11 mouse cellular contexts compared by ENCODE assay signal in genomic region chr9:60510876-60511275, GRCm38 (mm10). TPM values are rescaled to one million over a fixed set of nuclear protein-coding genes. Genes with fewer than 3 reads are reported as not detected.
DNase-seq lines count a peak whose midpoint lies in the region; ATAC-seq and TF ChIP-seq lines count a peak whose summit lies in the region.
"Had no signal": no experiment of that assay in that cellular context is flagged by ENCODE, and none has a peak within 500 bp of the region (broad histone marks: within the 10 kb centered on the region; RNA-seq: fewer than 3 reads in every experiment).

No protein-coding gene starts in this region.

- no peaks in the 10 kb centered on the region for H3K9me3 ChIP-seq in embryonic facial prominence, embryonic 14.5 days (ENCODE audit: control insufficient read depth, low read length)
- H3K9me3 ChIP-seq in heart, postnatal 0 days (replicated peaks; ENCODE audit: control insufficient read depth, low read length), result no peaks in the 10 kb centered on the region
- H3K9me3 ChIP-seq: hindbrain, embryonic 15.5 days had no signal

- no peak for TF ChIP-seq EP300 in heart, postnatal 0 days (IDR thresholded peaks at IDR 0.05; ENCODE audit: low read depth)

- peak; percentile 14 for DNase-seq in kidney, adult 18-20 months
- DNase-seq in kidney, adult 11 months, result no peak
- DNase-seq in embryonic facial prominence, embryonic 14.5 days (ENCODE audit: low spot score), result peak; percentile 42
- no peak for DNase-seq in heart, postnatal 0 days (ENCODE audit: low spot score)
- peak; percentile 12 to 52 for DNase-seq in kidney, postnatal 25 days
- DNase-seq in cerebellum, adult 18-20 months, result no peak
- no peak for DNase-seq in frontal cortex, postnatal 25 days (ENCODE audit: low spot score in 2 of 2)
- DNase-seq in spleen, postnatal 36 days (ENCODE audit: low spot score in 2 of 2), result no peak
- DNase-seq: adrenal gland, postnatal 36 days; lung, postnatal 10 days had no signal

- H3K4me1 ChIP-seq in embryonic facial prominence, embryonic 14.5 days (ENCODE audit: control insufficient read depth, insufficient read depth, low read length), result peaks cover 7% of the 10 kb centered on the region; the same call in 1 of the 2 replicates
- peaks cover 11% of the 10 kb centered on the region; the same call in 1 of the 2 replicates for H3K4me1 ChIP-seq in heart, postnatal 0 days (ENCODE audit: control insufficient read depth, insufficient read depth)

- no peak overlapping the region for H3K4me2 ChIP-seq in embryonic facial prominence, embryonic 14.5 days (ENCODE audit: low read depth, low read length)
- no peak overlapping the region for H3K4me2 ChIP-seq in heart, postnatal 0 days (ENCODE audit: low read depth, low read length)
- H3K4me2 ChIP-seq: hindbrain, embryonic 15.5 days had no signal

- WGBS in embryonic facial prominence, embryonic 14.5 days, result 27% methylated on average over 6 of the region's 6 CpGs
- WGBS in heart, postnatal 0 days, result 41% methylated on average over 6 of the region's 6 CpGs

- peak; percentile 47; the same call in 1 of the 2 replicates for ATAC-seq in embryonic facial prominence, embryonic 14.5 days (ENCODE audit: low read depth)
- ATAC-seq in heart, postnatal 0 days (ENCODE audit: insufficient read depth, low read depth), result peak; percentile 25; the same call in 1 of the 2 replicates

- H3K36me3 ChIP-seq in embryonic facial prominence, embryonic 14.5 days (ENCODE audit: control insufficient read depth, insufficient read depth, low read length), result no peaks in the 10 kb centered on the region
- H3K36me3 ChIP-seq in heart, postnatal 0 days (replicated peaks; ENCODE audit: control insufficient read depth, insufficient read depth, low read length), result no peaks in the 10 kb centered on the region
- H3K36me3 ChIP-seq: hindbrain, embryonic 15.5 days had no signal

- H3K27me3 ChIP-seq in embryonic facial prominence, embryonic 14.5 days (replicated peaks; ENCODE audit: control insufficient read depth, insufficient read depth, low read length), result no peaks in the 10 kb centered on the region
- no peaks in the 10 kb centered on the region for H3K27me3 ChIP-seq in heart, postnatal 0 days (ENCODE audit: control insufficient read depth, insufficient read depth, low read length)

- no peak overlapping the region for H3K9ac ChIP-seq in embryonic facial prominence, embryonic 14.5 days (ENCODE audit: low read depth, low read length)
- no peak overlapping the region for H3K9ac ChIP-seq in heart, postnatal 0 days (replicated peaks; ENCODE audit: low read depth, low read length)
- H3K9ac ChIP-seq: hindbrain, embryonic 15.5 days had no signal

- TF ChIP-seq CTCF in heart, postnatal 0 days (IDR thresholded peaks at IDR 0.05; ENCODE audit: low read depth), result no peak

- H3K4me3 ChIP-seq in embryonic facial prominence, embryonic 14.5 days (ENCODE audit: low read depth, low read length), result no peak overlapping the region
- no peak overlapping the region for H3K4me3 ChIP-seq in heart, postnatal 0 days (ENCODE audit: low read depth, low read length)
- H3K4me3 ChIP-seq: hindbrain, embryonic 15.5 days had no signal

- H3K27ac ChIP-seq in embryonic facial prominence, embryonic 14.5 days (replicated peaks; ENCODE audit: low read depth, low read length), result no peak overlapping the region
- peak overlapping the region; percentile 51 for H3K27ac ChIP-seq in heart, postnatal 0 days (ENCODE audit: low read depth)
- H3K27ac ChIP-seq: hindbrain, embryonic 15.5 days had no signal

RNA-seq across cellular contexts. Expression of gene Thsd4, which starts 11.0 kb away (rescaled TPM):
- 26.1 and 28.1 TPM in 2 replicates for polyA plus RNA-seq in embryonic facial prominence, embryonic 14.5 days (2014; fragmentation: Nextera tagmentation; extraction: Ambion mirVana)
- 37.5 and 45.0 TPM in 2 replicates for total RNA-seq in heart, postnatal 0 days (2014; rRNA removed; ENCODE audit: low replicate concordance)
- polyA plus RNA-seq in heart, postnatal 0 days (2015; fragmentation: Nextera tagmentation; extraction: Ambion mirVana), result 4.8 and 4.9 TPM in 2 replicates

Comparison
In these comparisons a context has a peak if more than half of its experiments do, and no peak if none do; other contexts are left out.
1. DNase-seq: peak in kidney, adult 18-20 months (single experiment), embryonic facial prominence, embryonic 14.5 days (single experiment) and kidney, postnatal 25 days (2 of 2); none in kidney, adult 11 months (single experiment), heart, postnatal 0 days (single experiment), cerebellum, adult 18-20 months (0 of 2), frontal cortex, postnatal 25 days (0 of 2) and spleen, postnatal 36 days (0 of 2).